Mouse (Mus musculus) left cerebral cortex, adult 11 months (tissue): ENCODE results near the gene H2-K1.
A peak's percentile ranks its signal among the peaks of the same experiment; 100 is the strongest.
"Not testable (repeated sequence)": the region's sequence is repeated elsewhere in the genome, so short reads cannot be mapped to it uniquely, and the experiment has no call there.

Experiments used
- DNase-seq: peaks from one replicate; pipeline ENCODE4 v3.0.0; 2022; ENCODE audit warnings: low spot score

Gene H2-K1

GRCm38 (mm10) chr17:33982136-33982535 is 18.0 kb downstream of the H2-K1 start:
- not testable (repeated sequence) for DNase-seq

- DNase-seq: peak; percentile 89
Observed at GRCm38 (mm10) chr17:33981192-33981909, 18.8 kb downstream of the H2-K1 start.

- no peak for DNase-seq
Observed at GRCm38 (mm10) chr17:33980181-33981035, 19.7 kb downstream of the H2-K1 start.

- DNase-seq: no peak
Observed at GRCm38 (mm10) chr17:33979512-33980050, 20.6 kb downstream of the H2-K1 start.

GRCm38 (mm10) chr17:33978631-33979031 is 21.5 kb downstream of the H2-K1 start:
- DNase-seq: no peak

GRCm38 (mm10) chr17:33977861-33978557 is 22.1 kb downstream of the H2-K1 start:
- DNase-seq: no peak

GRCm38 (mm10) chr17:33973572-33973971 is 26.6 kb downstream of the H2-K1 start:
- DNase-seq: no peak

GRCm38 (mm10) chr17:33972691-33973090 is 27.5 kb downstream of the H2-K1 start:
- no peak for DNase-seq

GRCm38 (mm10) chr17:33969394-33969793 is 30.8 kb downstream of the H2-K1 start:
- DNase-seq: no peak

GRCm38 (mm10) chr17:33968927-33969326 is 31.2 kb downstream of the H2-K1 start:
- no peak for DNase-seq

- DNase-seq: no peak
Observed at GRCm38 (mm10) chr17:33968489-33968888, 31.7 kb downstream of the H2-K1 start.

GRCm38 (mm10) chr17:33965846-33966550 is 34.1 kb downstream of the H2-K1 start:
- no peak for DNase-seq

GRCm38 (mm10) chr17:33965082-33965845 is 34.9 kb downstream of the H2-K1 start:
- no peak for DNase-seq

GRCm38 (mm10) chr17:33962876-33963275 is 37.3 kb downstream of the H2-K1 start:
- DNase-seq: no peak

GRCm38 (mm10) chr17:33959948-33960347 is 40.2 kb downstream of the H2-K1 start:
- DNase-seq: no peak

GRCm38 (mm10) chr17:33959135-33959534 is 41.0 kb downstream of the H2-K1 start:
- no peak for DNase-seq

- DNase-seq: no peak
Observed at GRCm38 (mm10) chr17:33958451-33958850, 41.7 kb downstream of the H2-K1 start.

GRCm38 (mm10) chr17:33957493-33957892 is 42.7 kb downstream of the H2-K1 start:
- no peak for DNase-seq

GRCm38 (mm10) chr17:33956336-33956735 is 43.8 kb downstream of the H2-K1 start:
- DNase-seq: no peak

- DNase-seq: peak; percentile 98
Observed at GRCm38 (mm10) chr17:33955555-33956214, 44.5 kb downstream of the H2-K1 start, which contains the start of the genes Vps52 and Rps18. Gene Vps52 (plus strand): TSS chr17:33955812. Gene Rps18 (minus strand): TSS chr17:33956001.
